Mouse (Mus musculus) A20 (cell line): ENCODE results near the gene Lrrc42.
A peak's percentile ranks its signal among the peaks of the same experiment; 100 is the strongest.

Source experiments
- DNase-seq: peaks from one replicate; pipeline ENCODE4 v3.0.0-alpha.2; 2011; ENCODE audit warnings: low read depth, low spot score

Gene Lrrc42

GRCm38 (mm10) chr4:107249471-107249870, 3.9 kb downstream of the Lrrc42 start:
- DNase-seq = peak; percentile 40

GRCm38 (mm10) chr4:107248061-107248460, 5.3 kb downstream of the Lrrc42 start:
- no peak for DNase-seq

GRCm38 (mm10) chr4:107247110-107247509, 6.2 kb downstream of the Lrrc42 start:
- no peak for DNase-seq

GRCm38 (mm10) chr4:107246040-107246439, 7.3 kb downstream of the Lrrc42 start:
- no peak for DNase-seq

- no peak for DNase-seq
Observed at GRCm38 (mm10) chr4:107245368-107245767, 8.0 kb downstream of the Lrrc42 start.

GRCm38 (mm10) chr4:107243365-107244333, 9.7 kb downstream of the Lrrc42 start:
- DNase-seq = no peak

- DNase-seq = no peak
Observed at GRCm38 (mm10) chr4:107240196-107240595, 13.1 kb downstream of the Lrrc42 start.

- DNase-seq = no peak
Observed at GRCm38 (mm10) chr4:107238253-107238652, 15.1 kb downstream of the Lrrc42 start.

GRCm38 (mm10) chr4:107232219-107232618, 21.1 kb downstream of the Lrrc42 start:
- no peak for DNase-seq

GRCm38 (mm10) chr4:107226313-107226712, 27.0 kb downstream of the Lrrc42 start:
- peak; percentile 19 for DNase-seq

GRCm38 (mm10) chr4:107223225-107224204, 29.8 kb downstream of the Lrrc42 start:
- DNase-seq = no peak

- no peak for DNase-seq
Observed at GRCm38 (mm10) chr4:107221524-107221923, 31.8 kb downstream of the Lrrc42 start.

- DNase-seq = no peak
Observed at GRCm38 (mm10) chr4:107217574-107217973, 35.8 kb downstream of the Lrrc42 start.

- DNase-seq = peak; percentile 57
Observed at GRCm38 (mm10) chr4:107213279-107214011, 39.9 kb downstream of the Lrrc42 start.

- no peak for DNase-seq
Observed at GRCm38 (mm10) chr4:107211936-107212335, 41.4 kb downstream of the Lrrc42 start.

- DNase-seq = no peak
Observed at GRCm38 (mm10) chr4:107211465-107211864, 41.9 kb downstream of the Lrrc42 start.

- no peak for DNase-seq
Observed at GRCm38 (mm10) chr4:107210483-107211097, 42.7 kb downstream of the Lrrc42 start.

- DNase-seq = no peak
Observed at GRCm38 (mm10) chr4:107208880-107209279, 44.5 kb downstream of the Lrrc42 start, which contains the start of gene Ldlrad1. Gene Ldlrad1 (plus strand): TSS chr4:107209180.

- no peak for DNase-seq
Observed at GRCm38 (mm10) chr4:107207016-107207415, 46.3 kb downstream of the Lrrc42 start.

GRCm38 (mm10) chr4:107203001-107203400, 50.3 kb downstream of the Lrrc42 start:
- no peak for DNase-seq

GRCm38 (mm10) chr4:107201779-107202178, 51.6 kb downstream of the Lrrc42 start:
- DNase-seq = no peak
